Mouse (Mus musculus) midbrain, embryonic 11.5 days (tissue): ENCODE measurements around the gene Gtpbp2. TPM values are rescaled to one million over a fixed set of nuclear protein-coding genes. Genes with fewer than 3 reads are reported as not detected.
A peak's percentile ranks its signal among the peaks of the same experiment; 100 is the strongest.

Source experiments
- ATAC-seq: fragments of 200-750 bp; cut with Nextera tagmentation; 2 replicates; pipeline ENCODE4 v1.8.0; 2017; ENCODE audit warnings: moderate TSS enrichment, moderate library complexity; ENCODE audit not compliant: low FRiP score
- DNase-seq: peaks from one replicate; pipeline ENCODE4 v3.0.0; 2015; ENCODE audit warnings: low spot score; ENCODE audit errors: missing footprints
- H3K27ac ChIP-seq: fragments of 300-500 bp; sonication (generic); 2 replicates; pipeline ENCODE4 v1.5.1; 2014; ENCODE audit warnings: low read depth, low read length
- H3K27me3 ChIP-seq: fragments of 300-500 bp; sonication (generic); 2 replicates; pipeline ENCODE4 v1.6.1; 2014; ENCODE audit warnings: mild to moderate bottlenecking, low read length, moderate library complexity, mixed read lengths; ENCODE audit not compliant: control insufficient read depth, insufficient read depth
- H3K36me3 ChIP-seq: fragments of 300-500 bp; sonication (generic); 2 replicates; pipeline ENCODE4 v1.6.1; 2014; ENCODE audit warnings: mild to moderate bottlenecking, low read length, moderate library complexity, mixed read lengths; ENCODE audit not compliant: control insufficient read depth, insufficient read depth
- H3K4me1 ChIP-seq: fragments of 300-500 bp; sonication (generic); 2 replicates; pipeline ENCODE4 v1.6.1; 2014; ENCODE audit warnings: low read length; ENCODE audit not compliant: control insufficient read depth, insufficient read depth
- H3K4me2 ChIP-seq: fragments of 300-500 bp; sonication (generic); 2 replicates; pipeline ENCODE4 v1.6.1; 2014; ENCODE audit warnings: mild to moderate bottlenecking, moderate library complexity
- H3K4me3 ChIP-seq: fragments of 300-500 bp; sonication (generic); 2 replicates; pipeline ENCODE4 v1.5.1; 2014; ENCODE audit warnings: low read depth, low read length
- H3K9ac ChIP-seq: fragments of 300-500 bp; sonication (generic); 2 replicates; pipeline ENCODE4 v1.6.1; 2014; ENCODE audit warnings: low read length
- H3K9me3 ChIP-seq: fragments of 300-500 bp; sonication (generic); 2 replicates; pipeline ENCODE4 v1.6.1; 2016; ENCODE audit warnings: low read length; ENCODE audit not compliant: control insufficient read depth
- WGBS: fragments of 180-500 bp; shearing (Covaris S2); extraction: QIAGEN DNeasy Blood & Tissue Kit; methylation state at CpG from one replicate; pipeline ENCODE4 v1.1.7; 2014; 5-methylcytosine and 5-hydroxymethylcytosine counted together
- polyA plus RNA-seq: library from polyadenylated mRNA; unstranded; fragments of >200 nt; fragmentation: Nextera tagmentation; extraction: Ambion mirVana; gene quantifications from 2 replicates; pipeline ENCODE4 v1.2.1, GENCODE M21; 2014

Gtpbp2 gene
- polyA plus RNA-seq, 1 experiment from 2014 or later: 16.8 TPM

GRCm38 (mm10) chr17:46161710-46162109 is 878 bp downstream of the Gtpbp2 start:
- peak overlapping the region; percentile 49 for H3K4me2 ChIP-seq
- peaks cover 11% of the 10 kb centered on the region; the same call in 1 of the 2 replicates for H3K36me3 ChIP-seq
- no peak overlapping the region for H3K27ac ChIP-seq
- peaks cover 15% of the 10 kb centered on the region for H3K4me1 ChIP-seq
- H3K9ac ChIP-seq: peak overlapping the region; percentile 76
- no peak for ATAC-seq
- no peaks in the 10 kb centered on the region for H3K9me3 ChIP-seq
- no peaks in the 10 kb centered on the region for H3K27me3 ChIP-seq
- H3K4me3 ChIP-seq: peak overlapping the region; percentile 64
- DNase-seq: no peak
- 50% methylated on average over 9 of the region's 9 CpGs for whole genome bisulfite sequencing

- DNase-seq (no peak), ATAC-seq (no peak)
- Histone ChIP-seq H3K9me3 (no peaks in the 10 kb centered on the region), H3K27ac (no peak overlapping the region), H3K36me3 (peaks cover 11% of the 10 kb centered on the region; the same call in 1 of the 2 replicates), H3K4me3 (no peak overlapping the region), H3K27me3 (no peaks in the 10 kb centered on the region), H3K4me1 (peaks cover 15% of the 10 kb centered on the region), H3K9ac (no peak overlapping the region), H3K4me2 (no peak overlapping the region)
- 94% methylated on average over 7 of the region's 7 CpGs for WGBS
Measured at GRCm38 (mm10) chr17:46162551-46162950, 1.7 kb downstream of the Gtpbp2 start.

GRCm38 (mm10) chr17:46162951-46163421 is 2.2 kb downstream of the Gtpbp2 start:
- Histone ChIP-seq H3K4me3 (no peak overlapping the region), H3K4me2 (no peak overlapping the region), H3K27ac (no peak overlapping the region), H3K9ac (no peak overlapping the region), H3K36me3 (peaks cover 12% of the 10 kb centered on the region; the same call in 1 of the 2 replicates), H3K27me3 (no peaks in the 10 kb centered on the region), H3K4me1 (peaks cover 15% of the 10 kb centered on the region), H3K9me3 (no peaks in the 10 kb centered on the region)
- ATAC-seq (no peak), DNase-seq (no peak)
- 91% methylated on average over 9 of the region's 9 CpGs for WGBS

DNA sequence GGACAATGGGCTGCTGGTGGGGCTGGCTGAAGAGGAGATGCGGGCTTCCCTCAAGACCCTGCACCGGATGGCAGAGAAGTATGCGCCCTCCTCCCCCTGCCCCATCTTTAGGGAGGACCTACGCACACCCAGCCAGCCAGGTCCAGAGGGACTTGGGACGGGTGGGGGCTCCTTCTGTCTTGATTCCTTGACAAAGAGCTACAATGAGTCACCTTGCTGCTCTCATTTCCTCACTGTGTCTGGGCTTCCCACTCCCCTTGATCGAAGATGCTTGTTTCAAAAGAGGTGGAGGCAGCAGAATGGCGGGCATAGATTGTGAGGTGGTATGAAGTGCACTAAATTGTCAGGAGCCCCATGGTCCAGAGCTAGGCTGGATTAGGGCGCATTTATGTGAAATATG is 3.5 kb downstream of the Gtpbp2 start:
- no peak for ATAC-seq
- DNase-seq: no peak
- no peak overlapping the region for H3K4me2 ChIP-seq
- H3K4me3 ChIP-seq: no peak overlapping the region
- H3K27ac ChIP-seq: no peak overlapping the region
- WGBS: 94% methylated on average over 8 of the region's 8 CpGs
- H3K9ac ChIP-seq: no peak overlapping the region
- no peaks in the 10 kb centered on the region for H3K27me3 ChIP-seq
- peaks cover 20% of the 10 kb centered on the region; the same call in 1 of the 2 replicates for H3K36me3 ChIP-seq
- peaks cover 15% of the 10 kb centered on the region for H3K4me1 ChIP-seq
- no peaks in the 10 kb centered on the region for H3K9me3 ChIP-seq

DNA sequence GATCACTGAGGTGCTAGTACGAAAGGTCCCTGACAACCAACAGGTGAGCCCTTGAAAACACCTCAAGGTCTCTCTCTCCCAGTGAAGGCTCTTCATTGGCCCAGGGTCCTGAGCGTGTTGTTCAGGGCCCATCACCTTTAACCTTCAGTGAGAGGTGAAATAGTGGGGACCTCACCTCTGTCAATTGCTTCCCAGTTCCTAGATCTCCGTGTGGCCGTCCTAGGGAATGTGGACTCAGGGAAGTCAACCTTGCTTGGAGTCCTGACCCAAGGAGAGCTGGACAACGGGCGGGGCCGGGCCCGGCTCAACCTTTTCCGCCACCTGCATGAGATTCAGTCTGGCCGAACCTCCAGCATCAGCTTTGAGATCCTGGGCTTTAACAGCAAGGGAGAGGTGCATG is 4.0 kb downstream of the Gtpbp2 start:
- no peak overlapping the region for H3K4me2 ChIP-seq
- no peak overlapping the region for H3K4me3 ChIP-seq
- DNase-seq (no peak), ATAC-seq (no peak)
- peaks cover 23% of the 10 kb centered on the region; the same call in 1 of the 2 replicates for H3K36me3 ChIP-seq
- no peak overlapping the region for H3K27ac ChIP-seq
- H3K9ac ChIP-seq: no peak overlapping the region
- no peaks in the 10 kb centered on the region for H3K9me3 ChIP-seq
- no peaks in the 10 kb centered on the region for H3K27me3 ChIP-seq
- H3K4me1 ChIP-seq: peaks cover 12% of the 10 kb centered on the region
- WGBS: 90% methylated on average over 10 of the region's 10 CpGs

GRCm38 (mm10) chr17:46165460-46165859 is 4.6 kb downstream of the Gtpbp2 start:
- Histone ChIP-seq H3K4me3 (no peak overlapping the region), H3K9me3 (no peaks in the 10 kb centered on the region), H3K4me1 (peaks cover 10% of the 10 kb centered on the region), H3K27ac (no peak overlapping the region), H3K27me3 (no peaks in the 10 kb centered on the region), H3K9ac (no peak overlapping the region), H3K36me3 (peaks cover 24% of the 10 kb centered on the region; the same call in 1 of the 2 replicates), H3K4me2 (no peak overlapping the region)
- 90% methylated on average over 12 of the region's 12 CpGs for WGBS
- DNase-seq: no peak
- ATAC-seq: no peak

- Histone ChIP-seq H3K4me1 (peaks cover 10% of the 10 kb centered on the region), H3K27me3 (no peaks in the 10 kb centered on the region), H3K4me2 (no peak overlapping the region), H3K4me3 (no peak overlapping the region), H3K36me3 (peaks cover 24% of the 10 kb centered on the region; the same call in 1 of the 2 replicates), H3K27ac (no peak overlapping the region), H3K9me3 (no peaks in the 10 kb centered on the region), H3K9ac (no peak overlapping the region)
- ATAC-seq (no peak), DNase-seq (no peak)
- 90% methylated on average over 5 of the region's 5 CpGs for WGBS
Measured at GRCm38 (mm10) chr17:46166270-46166669, 5.4 kb downstream of the Gtpbp2 start.

- Histone ChIP-seq H3K4me1 (peaks cover 3% of the 10 kb centered on the region), H3K9me3 (no peaks in the 10 kb centered on the region), H3K27ac (no peak overlapping the region), H3K4me2 (no peak overlapping the region), H3K4me3 (no peak overlapping the region), H3K36me3 (peaks cover 24% of the 10 kb centered on the region; the same call in 1 of the 2 replicates), H3K9ac (no peak overlapping the region), H3K27me3 (no peaks in the 10 kb centered on the region)
- ATAC-seq: no peak
- 87% methylated on average over 11 of the region's 11 CpGs for whole genome bisulfite sequencing
- no peak for DNase-seq
Measured at GRCm38 (mm10) chr17:46167014-46167413, 6.2 kb downstream of the Gtpbp2 start.

DNA sequence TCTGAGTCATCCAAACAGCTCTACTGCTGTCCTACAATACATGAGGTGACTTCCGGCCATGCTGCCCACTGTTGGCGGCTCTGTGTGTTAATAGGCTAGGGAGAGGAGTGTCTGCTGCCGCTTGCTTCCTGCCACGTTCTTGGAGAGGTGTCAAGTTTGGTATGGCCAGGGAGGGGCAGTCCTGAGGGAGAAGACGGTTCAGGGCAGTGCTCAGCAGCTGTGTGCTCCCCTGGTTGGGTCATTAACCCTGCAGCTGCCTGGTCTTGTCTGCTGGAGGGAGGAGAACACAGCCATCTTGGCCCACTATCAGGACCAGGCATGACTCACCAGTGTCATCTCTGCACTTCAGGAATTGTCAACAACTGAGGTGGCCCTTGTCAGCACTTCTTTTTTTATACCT is 7.5 kb downstream of the Gtpbp2 start:
- H3K36me3 ChIP-seq: peaks cover 29% of the 10 kb centered on the region
- H3K4me2 ChIP-seq: no peak overlapping the region
- H3K27me3 ChIP-seq: no peaks in the 10 kb centered on the region
- no peak for DNase-seq
- no peaks in the 10 kb centered on the region for H3K4me1 ChIP-seq
- no peaks in the 10 kb centered on the region for H3K9me3 ChIP-seq
- no peak overlapping the region for H3K27ac ChIP-seq
- H3K9ac ChIP-seq: no peak overlapping the region
- H3K4me3 ChIP-seq: no peak overlapping the region
- no peak for ATAC-seq
- 77% methylated on average over 5 of the region's 5 CpGs for WGBS
